Mouse (Mus musculus): ENCODE measurements around the gene Slc6a2. TPM values are rescaled to one million over a fixed set of nuclear protein-coding genes. Genes with fewer than 3 reads are reported as not detected.

Gene Slc6a2
- total and polyA plus RNA-seq, 3 experiments = 0.03 TPM; not detected in 2

DNA sequence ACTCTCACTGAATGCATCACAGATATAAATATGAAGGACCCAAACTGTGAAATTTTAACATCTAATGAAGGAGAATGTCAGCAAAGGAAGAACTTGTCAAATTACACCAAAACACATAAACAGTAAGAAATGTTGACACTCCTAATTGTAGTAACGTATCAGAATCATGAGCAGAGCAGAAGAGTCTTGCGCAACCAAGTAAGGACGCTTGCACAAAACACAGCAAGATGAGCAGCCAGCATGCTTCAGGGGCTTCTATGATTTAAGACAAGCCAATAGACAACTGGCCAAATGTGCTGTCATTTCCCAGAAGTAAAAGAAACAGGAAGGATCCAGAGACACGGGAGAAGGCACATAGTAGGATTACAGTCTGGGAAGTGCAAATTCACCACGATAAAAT, 5.8 kb upstream of the Slc6a2 start:
- no peak overlapping the region for H3K4me3 ChIP-seq (ENCODE audit: control insufficient read depth in 1 of 2, insufficient read depth in 1 of 2, low read depth in 2 of 2, low read length in 2 of 2)
- H3K9me3 ChIP-seq (replicated peaks; ENCODE audit: insufficient read depth, low read length) = no peaks in the 10 kb centered on the region
- H3K4me1 ChIP-seq (ENCODE audit: control insufficient read depth in 1 of 2, insufficient read depth in 2 of 2, low read length in 2 of 2) = no peaks in the 10 kb centered on the region
- no peak overlapping the region for H3K27ac ChIP-seq (ENCODE audit: control insufficient read depth, low read depth, low read length)
- H3K9ac ChIP-seq (ENCODE audit: control insufficient read depth, low read depth, low read length, poor library complexity, severe bottlenecking) = no peak overlapping the region
- no peaks in the 10 kb centered on the region for H3K36me3 ChIP-seq (ENCODE audit: control insufficient read depth in 1 of 2, insufficient read depth in 2 of 2, low read length in 2 of 2)
- no peaks in the 10 kb centered on the region for H3K27me3 ChIP-seq (ENCODE audit: control insufficient read depth in 1 of 2, insufficient read depth in 2 of 2, low read length in 2 of 2)
- no peak for DNase-seq (ENCODE audit: low read depth, low spot score)
- H3K79me2 ChIP-seq (ENCODE audit: control insufficient read depth, insufficient read depth, low read length, poor library complexity) = no peaks in the 10 kb centered on the region
- TF ChIP-seq ZNF384 (IDR thresholded peaks at IDR 0.05; ENCODE audit: low read depth, low read length) = no peak
- TF ChIP-seq UBTF (IDR thresholded peaks at IDR 0.05; ENCODE audit: borderline replicate concordance, insufficient read depth, low read depth, low read length) = no peak
- TF ChIP-seq TBP (IDR thresholded peaks at IDR 0.05; ENCODE audit: low read depth, low read length) = no peak
- no peak for TF ChIP-seq SMC3 (IDR thresholded peaks at IDR 0.05; ENCODE audit: low read depth, low read length)
- TF ChIP-seq EP300 (IDR thresholded peaks at IDR 0.05; ENCODE audit: low read depth in 1 of 2, low read length in 2 of 2) = no peak
- TF ChIP-seq SIN3A (IDR thresholded peaks at IDR 0.05; ENCODE audit: low read length) = no peak

DNA sequence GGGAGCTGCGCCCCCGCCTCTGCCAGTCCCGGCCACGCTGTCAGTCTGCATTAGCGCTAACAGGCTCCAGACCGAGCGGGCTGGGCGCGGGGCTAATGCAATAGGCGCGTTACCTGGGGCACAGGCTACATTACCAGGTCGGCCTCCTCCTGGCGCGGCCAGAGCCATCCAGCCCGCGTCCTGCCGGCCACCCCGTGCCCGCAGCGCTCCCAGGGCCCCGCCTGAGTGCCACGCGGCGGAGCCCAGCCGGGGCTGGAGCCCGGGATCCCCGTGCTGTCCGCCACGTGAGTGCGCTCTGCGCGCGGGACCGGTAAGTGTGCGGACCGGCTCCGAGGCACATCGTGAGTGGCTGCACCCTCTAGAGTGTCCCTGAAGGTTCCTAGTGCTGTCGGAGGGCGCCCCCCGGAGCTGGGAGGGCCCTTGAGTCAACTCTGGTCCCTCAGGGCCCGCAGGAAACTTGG, 602 bp downstream of the Slc6a2 start:
- H3K27me3 ChIP-seq (ENCODE audit: control insufficient read depth in 1 of 2, insufficient read depth in 2 of 2, low read length in 2 of 2) = no peaks in the 10 kb centered on the region
- H3K9me3 ChIP-seq (replicated peaks; ENCODE audit: insufficient read depth, low read length) = no peaks in the 10 kb centered on the region
- no peak overlapping the region for H3K9ac ChIP-seq (ENCODE audit: control insufficient read depth, low read depth, low read length, poor library complexity, severe bottlenecking)
- no peaks in the 10 kb centered on the region for H3K36me3 ChIP-seq (ENCODE audit: control insufficient read depth in 1 of 2, insufficient read depth in 2 of 2, low read length in 2 of 2)
- DNase-seq (ENCODE audit: low read depth, low spot score) = no peak
- H3K4me3 ChIP-seq (ENCODE audit: control insufficient read depth in 1 of 2, insufficient read depth in 1 of 2, low read depth in 2 of 2, low read length in 2 of 2) = no peak overlapping the region
- H3K27ac ChIP-seq (ENCODE audit: control insufficient read depth, low read depth, low read length) = no peak overlapping the region
- no peaks in the 10 kb centered on the region for H3K79me2 ChIP-seq (ENCODE audit: control insufficient read depth, insufficient read depth, low read length, poor library complexity)
- no peaks in the 10 kb centered on the region for H3K4me1 ChIP-seq (ENCODE audit: control insufficient read depth in 1 of 2, insufficient read depth in 2 of 2, low read length in 2 of 2)
- TF ChIP-seq JUND (IDR thresholded peaks at IDR 0.05; ENCODE audit: low read depth, low read length) (no peak), CHD2 (IDR thresholded peaks at IDR 0.05; ENCODE audit: low read length) (no peak), ZC3H11A (IDR thresholded peaks at IDR 0.05; ENCODE audit: low read depth, low read length) (no peak), EP300 (IDR thresholded peaks at IDR 0.05; ENCODE audit: low read depth in 1 of 2, low read length in 2 of 2) (no peak), UBTF (IDR thresholded peaks at IDR 0.05; ENCODE audit: borderline replicate concordance, insufficient read depth, low read depth, low read length) (no peak), ZKSCAN1 (IDR thresholded peaks at IDR 0.05; ENCODE audit: low read depth, low read length) (no peak), USF2 (IDR thresholded peaks at IDR 0.05; ENCODE audit: borderline replicate concordance in 1 of 2, insufficient read depth in 1 of 2, low read depth in 1 of 2, low read length in 2 of 2) (no peak), SMC3 (IDR thresholded peaks at IDR 0.05; ENCODE audit: low read depth, low read length) (no peak), MAX (IDR thresholded peaks at IDR 0.05; ENCODE audit: low read length) (no peak), CHD1 (IDR thresholded peaks at IDR 0.05; ENCODE audit: low read depth, low read length) (no peak), RAD21 (IDR thresholded peaks at IDR 0.05; ENCODE audit: low read depth, low read length) (no peak), MXI1 (IDR thresholded peaks at IDR 0.05; ENCODE audit: low read depth, low read length) (no peak), TBP (IDR thresholded peaks at IDR 0.05; ENCODE audit: low read depth, low read length) (no peak), ELF1 (IDR thresholded peaks at IDR 0.05; ENCODE audit: low read depth, low read length) (no peak), MYC (IDR thresholded peaks at IDR 0.05; ENCODE audit: low read depth, low read length) (no peak), MEF2A (IDR thresholded peaks at IDR 0.05; ENCODE audit: extremely low read depth, insufficient replicate concordance, low read depth, low read length, poor library complexity, severe bottlenecking) (no peak), MAFK (IDR thresholded peaks at IDR 0.05; ENCODE audit: borderline replicate concordance, low read depth, low read length) (no peak), TAL1 (IDR thresholded peaks at IDR 0.05; ENCODE audit: low read length) (no peak), POLR2AphosphoS2 (IDR thresholded peaks at IDR 0.05; ENCODE audit: low read length) (no peak), RCOR1 (IDR thresholded peaks at IDR 0.05; ENCODE audit: low read depth, low read length) (no peak)

Data from MEL (cell line).